Mouse (Mus musculus) heart, embryonic 12.5 days (tissue): ENCODE data around the gene Med23. TPM values are rescaled to one million over a fixed set of nuclear protein-coding genes. Genes with fewer than 3 reads are reported as not detected.
A peak's percentile ranks its signal among the peaks of the same experiment; 100 is the strongest.

Source experiments
- ATAC-seq: fragments of 200-750 bp; cut with Nextera tagmentation; 2 replicates; pipeline ENCODE4 v1.8.0; 2017; ENCODE audit warnings: moderate TSS enrichment, moderate library complexity; ENCODE audit not compliant: insufficient number of reproducible peaks, low FRiP score
- H3K27ac ChIP-seq: fragments of 300-500 bp; sonication (generic); 2 replicates; pipeline ENCODE4 v1.5.1; 2016; ENCODE audit warnings: mild to moderate bottlenecking, moderate library complexity; ENCODE audit not compliant: poor library complexity, severe bottlenecking
- H3K27me3 ChIP-seq: fragments of 300-500 bp; sonication (generic); replicated peaks from 2 replicates; pipeline ENCODE4 v1.6.1; 2016; ENCODE audit warnings: mild to moderate bottlenecking, moderate library complexity
- H3K36me3 ChIP-seq: fragments of 300-500 bp; sonication (generic); 2 replicates; pipeline ENCODE4 v1.6.1; 2016; ENCODE audit warnings: mild to moderate bottlenecking, moderate library complexity
- H3K4me1 ChIP-seq: fragments of 300-500 bp; sonication (generic); replicated peaks from 2 replicates; pipeline ENCODE4 v1.6.1; 2016; ENCODE audit warnings: mild to moderate bottlenecking
- H3K4me2 ChIP-seq: fragments of 300-500 bp; sonication (generic); 2 replicates; pipeline ENCODE4 v1.6.1; 2016; ENCODE audit warnings: mild to moderate bottlenecking, moderate library complexity
- H3K4me3 ChIP-seq: fragments of 300-500 bp; sonication (generic); 2 replicates; pipeline ENCODE4 v1.5.1; 2016; ENCODE audit warnings: mild to moderate bottlenecking
- H3K9ac ChIP-seq: fragments of 300-500 bp; sonication (generic); 2 replicates; pipeline ENCODE4 v1.6.1; 2016; ENCODE audit warnings: mild to moderate bottlenecking, moderate library complexity
- H3K9me3 ChIP-seq: fragments of 300-500 bp; sonication (generic); replicated peaks from 2 replicates; pipeline ENCODE4 v1.6.1; 2016; ENCODE audit warnings: mild to moderate bottlenecking, moderate library complexity
- WGBS: fragments of 180-500 bp; shearing (Covaris S2); methylation state at CpG from one replicate; pipeline ENCODE4 v1.1.7; 2016; 5-methylcytosine and 5-hydroxymethylcytosine counted together
- polyA plus RNA-seq: library from polyadenylated mRNA; unstranded; fragments of >200 nt; fragmentation: Nextera tagmentation; extraction: Ambion mirVana; gene quantifications from 2 replicates; pipeline ENCODE4 v1.2.1, GENCODE M21; 2016

Med23 gene
- 15.8 and 16.9 TPM in 2 replicates for polyA plus RNA-seq

DNA sequence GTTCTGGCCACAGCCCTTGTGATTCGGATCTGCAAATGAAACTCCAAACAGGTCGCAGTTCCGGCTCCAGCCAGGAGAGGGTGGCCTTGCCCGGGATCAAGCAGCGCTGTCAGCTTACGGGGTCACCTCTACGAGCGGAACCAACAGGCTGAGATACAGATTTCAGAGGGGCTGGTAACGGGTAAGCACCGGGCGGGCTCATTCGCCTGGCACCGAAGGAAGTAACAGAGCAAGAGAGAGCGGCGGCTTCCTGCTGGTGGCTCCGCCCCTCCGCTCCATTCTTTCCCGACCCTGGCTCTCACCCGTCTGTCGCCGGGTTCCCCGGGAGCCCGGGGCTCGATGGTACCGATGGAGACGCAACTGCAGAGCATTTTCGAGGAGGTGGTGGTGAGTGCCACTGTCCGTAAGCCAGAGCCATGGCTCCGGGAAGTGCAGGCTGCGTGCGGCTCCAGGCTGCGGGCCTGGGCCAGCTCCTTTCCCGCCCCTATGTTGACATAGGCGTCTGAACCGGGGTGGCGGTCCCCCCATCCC, at the start of gene Med23:
Med23 (plus strand) TSS at position 227 of the 531 bp plus-strand sequence.
- H3K9me3 ChIP-seq, result no peaks in the 10 kb centered on the region
- peaks cover 28% of the 10 kb centered on the region for H3K36me3 ChIP-seq
- peak; percentile 99 for ATAC-seq
- H3K9ac ChIP-seq, result peak within 1 kb of the TSS; percentile 96
- H3K4me2 ChIP-seq, result peak within 1 kb of the TSS; percentile 71
- no peak within 1 kb of the TSS for H3K27ac ChIP-seq
- H3K27me3 ChIP-seq, result no peaks in the 10 kb centered on the region
- WGBS, result 1% methylated on average over 36 of the region's 36 CpGs
- H3K4me1 ChIP-seq, result no peaks in the 10 kb centered on the region
- H3K4me3 ChIP-seq, result peak within 1 kb of the TSS; percentile 95

DNA sequence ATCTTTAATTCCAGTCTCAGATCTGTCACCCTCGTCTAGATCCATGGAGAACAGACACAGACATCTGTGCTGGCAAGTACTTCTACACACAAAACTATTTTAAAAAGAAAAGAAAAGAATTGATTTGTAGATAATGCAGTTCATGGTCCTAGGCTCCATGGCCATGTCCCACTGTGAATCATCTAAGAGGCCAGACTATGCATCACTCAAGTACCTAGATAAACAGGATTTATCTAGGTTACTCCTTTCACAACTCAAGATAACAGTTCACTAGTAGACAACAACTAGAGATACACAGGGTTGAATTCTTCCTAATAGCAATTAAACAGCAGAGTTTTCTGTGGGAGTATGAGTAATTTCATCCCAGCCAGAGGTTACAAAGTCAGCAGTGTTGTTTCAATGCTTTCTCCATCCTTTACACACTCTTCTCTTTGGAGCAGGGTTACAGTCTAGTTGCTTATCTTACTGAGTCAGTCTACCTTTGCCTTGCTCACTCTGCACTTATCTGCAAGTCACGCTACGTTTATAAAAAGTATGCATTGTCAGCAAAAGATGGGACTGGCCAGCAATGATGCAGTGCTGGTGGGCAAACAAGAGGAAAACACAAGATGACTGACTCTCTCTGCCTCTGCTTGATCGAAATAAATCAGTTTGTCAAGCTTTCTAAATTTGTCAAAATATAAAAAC, 47.7 kb upstream of the Med23 start:
- Histone ChIP-seq H3K4me2 (no peak overlapping the region), H3K9ac (no peak overlapping the region), H3K4me1 (0 out of 2 replicates have a peak, but pooled peaks cover 3% of the 10 kb centered on the region), H3K27ac (no peak overlapping the region), H3K4me3 (no peak overlapping the region), H3K36me3 (no peaks in the 10 kb centered on the region), H3K27me3 (no peaks in the 10 kb centered on the region), H3K9me3 (no peaks in the 10 kb centered on the region)
- WGBS, result 37% methylated on average over 4 of the region's 4 CpGs
- ATAC-seq, result no peak

DNA sequence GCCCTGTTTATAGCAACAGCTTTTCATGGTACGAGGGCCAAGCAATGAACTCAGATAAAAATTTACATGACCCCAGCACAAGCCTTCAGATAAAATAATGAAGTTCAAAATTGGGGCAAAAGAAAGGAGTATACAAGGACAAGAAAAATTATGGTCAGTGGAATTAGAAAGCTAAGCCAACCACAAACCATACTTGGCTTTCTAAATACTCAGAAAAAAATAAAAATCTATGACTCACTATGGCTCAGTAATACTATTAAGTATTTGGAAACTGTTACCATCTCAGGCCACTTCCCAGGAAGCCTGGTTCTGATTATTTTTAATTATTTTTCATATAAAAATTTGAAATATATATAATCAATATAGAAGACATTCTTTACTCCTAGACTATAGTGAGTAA, 46.9 kb upstream of the Med23 start:
- Histone ChIP-seq H3K36me3 (no peaks in the 10 kb centered on the region), H3K9ac (no peak overlapping the region), H3K4me1 (0 out of 2 replicates have a peak, but pooled peaks cover 3% of the 10 kb centered on the region), H3K9me3 (no peaks in the 10 kb centered on the region), H3K27ac (no peak overlapping the region), H3K4me3 (no peak overlapping the region), H3K4me2 (no peak overlapping the region), H3K27me3 (no peaks in the 10 kb centered on the region)
- no peak for ATAC-seq
- WGBS, result 69% methylated on average over 1 of the region's 1 CpGs

DNA sequence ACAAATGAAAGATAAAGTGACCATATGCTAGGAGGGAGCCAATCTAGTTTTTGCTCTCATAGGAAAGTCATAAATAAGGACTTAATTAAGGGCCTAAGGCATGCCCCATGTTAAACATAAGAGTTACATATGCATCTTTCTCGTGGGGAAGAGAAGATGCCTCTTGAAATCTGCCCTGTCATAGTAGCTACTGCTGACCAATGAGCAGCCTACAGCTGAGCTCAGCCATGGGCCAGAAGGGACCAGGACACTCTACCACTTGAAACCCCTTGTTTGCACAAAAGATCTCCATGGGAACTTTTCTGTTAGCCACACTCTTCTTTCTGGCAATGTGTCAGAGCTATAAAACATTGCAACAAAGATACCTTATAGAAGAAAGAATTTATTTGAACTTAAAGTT, 46.5 kb upstream of the Med23 start:
- ATAC-seq, result peak; percentile 36; the same call in 1 of the 2 replicates
- no peak overlapping the region for H3K4me2 ChIP-seq

DNA sequence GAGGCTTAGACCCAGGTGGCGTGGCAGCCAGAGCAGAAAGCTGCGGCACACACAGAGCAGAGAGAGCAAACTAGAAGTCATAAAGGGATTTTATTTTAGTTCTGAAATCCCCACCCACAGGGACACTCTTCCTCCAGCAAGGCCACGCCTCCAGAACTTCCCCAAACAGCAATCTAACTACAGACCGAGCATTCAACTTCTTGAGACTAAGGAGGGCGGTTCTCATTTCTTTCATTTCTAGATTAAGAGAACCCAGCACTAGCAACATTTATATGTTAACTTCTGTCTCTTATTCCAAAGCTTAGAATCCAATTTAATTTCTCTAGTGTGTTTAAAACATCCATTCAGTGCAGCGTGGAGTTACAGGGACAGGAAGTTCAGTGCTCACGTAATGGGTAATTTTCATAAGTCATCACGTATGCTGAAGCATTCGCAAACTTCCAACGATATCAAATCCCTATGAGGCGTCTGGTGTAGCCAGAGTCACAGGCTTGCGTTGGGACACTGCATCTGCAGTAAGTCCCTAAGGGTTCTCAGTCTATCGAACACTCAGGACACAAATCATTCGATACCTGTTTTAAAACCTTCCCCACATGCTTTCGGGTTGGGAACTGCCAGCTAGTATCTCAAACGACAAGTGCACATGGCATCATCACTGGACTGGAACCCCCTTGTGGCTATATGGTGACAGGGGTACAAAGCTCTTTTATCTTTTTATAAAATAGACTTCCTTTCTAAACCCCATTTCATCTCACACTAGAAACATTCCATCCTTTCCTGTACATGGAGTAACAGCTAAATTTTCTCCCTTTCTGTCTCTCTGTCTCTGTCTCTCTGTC, 45.9 kb upstream of the Med23 start:
- Histone ChIP-seq H3K27ac (no peak overlapping the region), H3K4me1 (0 out of 2 replicates have a peak, but pooled peaks cover 3% of the 10 kb centered on the region), H3K27me3 (no peaks in the 10 kb centered on the region), H3K4me2 (no peak overlapping the region), H3K4me3 (no peak overlapping the region), H3K9ac (no peak overlapping the region), H3K9me3 (no peaks in the 10 kb centered on the region), H3K36me3 (no peaks in the 10 kb centered on the region)
- ATAC-seq, result no peak
- 76% methylated on average over 16 of the region's 16 CpGs for WGBS

More for the DNA sequence above, 46.5 kb upstream of the Med23 start:
- Histone ChIP-seq H3K27me3 (no peaks in the 10 kb centered on the region), H3K4me1 (0 out of 2 replicates have a peak, but pooled peaks cover 3% of the 10 kb centered on the region), H3K9ac (no peak overlapping the region), H3K9me3 (no peaks in the 10 kb centered on the region), H3K4me3 (no peak overlapping the region), H3K36me3 (no peaks in the 10 kb centered on the region), H3K27ac (no peak overlapping the region)
- WGBS, result 45% methylated on average over 1 of the region's 1 CpGs

DNA sequence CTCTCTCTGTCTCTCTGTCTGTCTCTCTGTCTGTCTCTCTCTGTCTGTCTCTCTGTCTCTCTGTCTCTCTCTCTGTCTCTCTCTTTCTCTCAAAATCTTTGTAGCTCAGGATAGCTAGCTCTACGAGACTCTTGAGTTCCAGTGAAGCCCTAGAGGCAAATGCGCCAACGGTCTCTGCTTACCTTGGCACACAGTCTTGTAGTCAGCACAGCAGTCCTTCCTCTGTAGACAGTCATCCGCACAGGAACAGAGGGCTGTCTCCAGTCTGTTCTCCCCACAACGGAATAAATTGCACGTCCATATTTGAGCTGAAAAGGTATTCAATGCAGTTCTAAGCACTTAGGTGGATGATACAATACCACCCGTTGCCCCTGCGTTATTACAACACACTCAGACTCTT, 45.2 kb upstream of the Med23 start:
- Histone ChIP-seq H3K27ac (no peak overlapping the region), H3K9me3 (no peaks in the 10 kb centered on the region), H3K36me3 (no peaks in the 10 kb centered on the region), H3K4me2 (no peak overlapping the region), H3K4me3 (no peak overlapping the region), H3K4me1 (0 out of 2 replicates have a peak, but pooled peaks cover 3% of the 10 kb centered on the region), H3K27me3 (no peaks in the 10 kb centered on the region), H3K9ac (no peak overlapping the region)
- no peak for ATAC-seq
- 80% methylated on average over 8 of the region's 8 CpGs for WGBS

DNA sequence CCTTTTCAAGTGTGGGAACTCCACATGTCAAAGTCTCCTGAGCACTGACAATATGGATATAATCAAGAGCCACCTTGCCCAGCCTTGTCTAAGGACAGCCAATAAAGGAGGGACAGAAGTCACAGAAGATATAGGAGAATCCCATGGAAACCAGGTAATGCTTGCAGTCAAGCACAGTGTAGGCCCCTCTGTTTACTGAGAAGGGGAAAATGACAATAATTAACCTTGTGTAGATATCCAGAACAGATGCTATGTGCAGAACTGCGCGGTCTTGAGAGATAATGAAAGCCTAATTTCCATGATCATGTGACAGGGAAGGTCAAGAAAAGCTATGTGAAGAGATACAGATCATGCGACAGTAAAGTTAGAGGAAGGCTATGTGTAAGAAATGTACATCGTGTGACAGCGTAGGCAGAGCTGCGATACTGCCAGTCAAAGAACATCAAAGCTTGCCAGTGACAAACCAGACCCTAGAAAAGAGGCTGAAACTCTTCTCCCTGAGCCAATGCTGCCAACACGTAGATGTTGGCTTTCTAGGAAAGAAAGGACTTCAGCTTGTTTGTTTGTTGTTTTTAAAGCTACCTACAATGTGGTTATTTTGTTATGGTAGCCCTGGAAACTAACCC, 44.2 kb upstream of the Med23 start:
- Histone ChIP-seq H3K9me3 (no peaks in the 10 kb centered on the region), H3K4me3 (no peak overlapping the region), H3K4me2 (no peak overlapping the region), H3K36me3 (no peaks in the 10 kb centered on the region), H3K9ac (no peak overlapping the region), H3K27ac (no peak overlapping the region), H3K27me3 (no peaks in the 10 kb centered on the region), H3K4me1 (0 out of 2 replicates have a peak, but pooled peaks cover 3% of the 10 kb centered on the region)
- 81% methylated on average over 7 of the region's 7 CpGs for WGBS
- no peak for ATAC-seq

DNA sequence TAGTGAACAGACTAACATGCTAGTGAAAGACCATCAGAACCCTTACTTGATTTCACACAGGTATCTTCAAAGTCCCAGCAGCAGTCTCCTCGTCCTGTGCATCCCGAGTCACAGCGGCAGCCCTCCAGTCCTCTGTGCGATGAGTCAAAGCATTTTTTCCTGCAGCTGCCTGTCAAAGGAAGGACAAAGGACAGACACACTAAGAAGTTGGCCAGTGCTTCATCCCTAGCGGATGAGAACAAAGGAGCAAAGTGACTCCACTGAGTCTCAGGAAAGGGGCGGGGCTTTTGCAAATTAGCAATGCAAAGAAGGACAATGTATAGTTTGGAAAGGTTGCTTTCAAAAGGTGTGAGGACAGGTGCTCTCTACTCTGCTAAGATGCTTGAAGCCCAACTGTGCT, 43.7 kb upstream of the Med23 start:
- Histone ChIP-seq H3K9ac (no peak overlapping the region), H3K36me3 (no peaks in the 10 kb centered on the region), H3K4me3 (no peak overlapping the region), H3K27me3 (no peaks in the 10 kb centered on the region), H3K4me2 (no peak overlapping the region), H3K27ac (no peak overlapping the region), H3K9me3 (no peaks in the 10 kb centered on the region), H3K4me1 (0 out of 2 replicates have a peak, but pooled peaks cover 3% of the 10 kb centered on the region)
- no peak for ATAC-seq
- WGBS, result 27% methylated on average over 6 of the region's 6 CpGs

DNA sequence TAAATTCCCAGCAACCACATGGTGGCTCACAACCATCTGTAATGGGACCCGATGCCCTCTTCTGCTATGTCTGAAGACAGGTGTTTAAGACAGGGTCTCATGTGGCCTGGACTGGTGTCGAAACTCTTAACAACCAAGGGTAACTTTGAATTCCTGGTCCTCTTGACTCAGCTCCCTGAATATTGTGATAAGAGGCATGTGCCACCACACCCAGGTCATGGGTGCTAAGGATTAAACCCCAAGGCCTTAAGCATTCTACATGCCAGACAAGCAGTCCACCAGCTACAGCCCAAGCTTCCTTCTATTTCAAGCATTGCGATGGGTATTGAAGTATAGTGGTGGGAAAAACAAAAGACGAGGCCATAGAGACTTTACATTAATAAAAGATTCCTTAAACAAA, 41.6 kb upstream of the Med23 start:
- H3K4me3 ChIP-seq, result no peak overlapping the region
- H3K4me2 ChIP-seq, result no peak overlapping the region
- no peak for ATAC-seq
- H3K36me3 ChIP-seq, result no peaks in the 10 kb centered on the region
- H3K9me3 ChIP-seq, result no peaks in the 10 kb centered on the region
- no peaks in the 10 kb centered on the region for H3K27me3 ChIP-seq
- H3K27ac ChIP-seq, result no peak overlapping the region
- no peaks in the 10 kb centered on the region for H3K4me1 ChIP-seq
- WGBS, result 84% methylated on average over 4 of the region's 4 CpGs
- no peak overlapping the region for H3K9ac ChIP-seq

DNA sequence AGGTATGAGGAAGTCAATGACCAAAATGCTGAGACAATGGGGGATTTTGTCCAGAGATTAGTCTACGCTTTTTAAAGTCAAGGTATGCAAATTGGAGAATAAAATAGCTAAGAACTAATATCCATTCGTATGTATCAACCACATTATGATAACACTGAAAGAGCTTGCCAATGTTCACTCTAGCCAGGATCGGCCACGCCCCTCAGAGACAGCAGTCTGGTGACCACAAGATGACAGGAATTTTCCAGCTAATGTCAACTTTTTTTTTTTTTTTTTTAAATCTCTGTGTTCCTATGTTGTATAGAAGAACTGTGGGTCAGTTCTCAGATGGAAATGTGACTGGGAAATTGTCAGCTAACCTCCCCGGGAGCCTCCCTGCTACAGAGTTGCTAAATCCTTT, 39.3 kb upstream of the Med23 start:
- ATAC-seq, result no peak
- no peaks in the 10 kb centered on the region for H3K27me3 ChIP-seq
- no peaks in the 10 kb centered on the region for H3K9me3 ChIP-seq
- no peaks in the 10 kb centered on the region for H3K36me3 ChIP-seq
- no peak overlapping the region for H3K27ac ChIP-seq
- H3K4me3 ChIP-seq, result no peak overlapping the region
- 85% methylated on average over 5 of the region's 5 CpGs for WGBS
- H3K9ac ChIP-seq, result no peak overlapping the region
- 0 out of 2 replicates have a peak, but pooled peaks cover 4% of the 10 kb centered on the region for H3K4me1 ChIP-seq
- H3K4me2 ChIP-seq, result no peak overlapping the region
